Mouse (Mus musculus) cerebellum, postnatal 14 days (tissue): ENCODE results near the gene Aspg.

Experiments
- DNase-seq, 2 experiments: peaks; one replicate each; pipeline ENCODE4 v3.0.0; 2021; ENCODE audit warnings: mixed read lengths in 2 of 2

Gene Aspg

GRCm38 (mm10) chr12:112106541-112106971 is at the start of gene Aspg:
Gene Aspg, plus strand, starts transcription at chr12:112106679.
- no peak for DNase-seq

GRCm38 (mm10) chr12:112077651-112078050 is 28.8 kb upstream of the Aspg start:
- DNase-seq, result peak; percentile 90 to 93

GRCm38 (mm10) chr12:112079911-112080310 is 26.6 kb upstream of the Aspg start:
- no peak for DNase-seq

- DNase-seq, result no peak
Observed at GRCm38 (mm10) chr12:112080911-112081310, 25.6 kb upstream of the Aspg start.

GRCm38 (mm10) chr12:112082241-112082640 is 24.2 kb upstream of the Aspg start:
- DNase-seq, result no peak

- no peak for DNase-seq
Observed at GRCm38 (mm10) chr12:112086250-112086649, 20.2 kb upstream of the Aspg start.

GRCm38 (mm10) chr12:112086726-112087125 is 19.8 kb upstream of the Aspg start:
- DNase-seq, result no peak

GRCm38 (mm10) chr12:112088609-112089324 is 17.7 kb upstream of the Aspg start:
- DNase-seq, result no peak

- DNase-seq, result peak; percentile 89 to 91
Observed at GRCm38 (mm10) chr12:112091054-112091453, 15.4 kb upstream of the Aspg start.

GRCm38 (mm10) chr12:112094261-112094880 is 12.1 kb upstream of the Aspg start:
- no peak for DNase-seq

GRCm38 (mm10) chr12:112096051-112096732 is 10.3 kb upstream of the Aspg start:
- DNase-seq, result no peak

GRCm38 (mm10) chr12:112096733-112097117 is 9.8 kb upstream of the Aspg start:
- no peak for DNase-seq

- DNase-seq, result no peak
Observed at GRCm38 (mm10) chr12:112100106-112100505, 6.4 kb upstream of the Aspg start.

GRCm38 (mm10) chr12:112101045-112101444 is 5.4 kb upstream of the Aspg start:
- no peak for DNase-seq

GRCm38 (mm10) chr12:112103179-112103578 is 3.3 kb upstream of the Aspg start:
- DNase-seq, result no peak

GRCm38 (mm10) chr12:112104890-112105289 is 1.6 kb upstream of the Aspg start:
- DNase-seq, result no peak

GRCm38 (mm10) chr12:112107685-112108084 is 1.2 kb downstream of the Aspg start:
- DNase-seq, result no peak

GRCm38 (mm10) chr12:112108696-112109445 is 2.4 kb downstream of the Aspg start:
- no peak for DNase-seq

- DNase-seq, result no peak
Observed at GRCm38 (mm10) chr12:112109701-112110100, 3.2 kb downstream of the Aspg start.

GRCm38 (mm10) chr12:112111323-112111722 is 4.8 kb downstream of the Aspg start:
- DNase-seq, result no peak

- no peak for DNase-seq
Observed at GRCm38 (mm10) chr12:112112235-112112634, 5.8 kb downstream of the Aspg start.

GRCm38 (mm10) chr12:112112686-112113396 is 6.4 kb downstream of the Aspg start:
- DNase-seq, result no peak
